Mouse (Mus musculus) c-Kit-positive CD71-negative TER-119-negative erythroid progenitor cells, embryonic 14.5 days (primary cell): Measurements from ENCODE around the gene Prickle1.

Experiments
- DNase-seq: peaks from one replicate; pipeline ENCODE4 v3.0.0-alpha.2; 2013; ENCODE audit warnings: low read depth

Prickle1 gene

DNA sequence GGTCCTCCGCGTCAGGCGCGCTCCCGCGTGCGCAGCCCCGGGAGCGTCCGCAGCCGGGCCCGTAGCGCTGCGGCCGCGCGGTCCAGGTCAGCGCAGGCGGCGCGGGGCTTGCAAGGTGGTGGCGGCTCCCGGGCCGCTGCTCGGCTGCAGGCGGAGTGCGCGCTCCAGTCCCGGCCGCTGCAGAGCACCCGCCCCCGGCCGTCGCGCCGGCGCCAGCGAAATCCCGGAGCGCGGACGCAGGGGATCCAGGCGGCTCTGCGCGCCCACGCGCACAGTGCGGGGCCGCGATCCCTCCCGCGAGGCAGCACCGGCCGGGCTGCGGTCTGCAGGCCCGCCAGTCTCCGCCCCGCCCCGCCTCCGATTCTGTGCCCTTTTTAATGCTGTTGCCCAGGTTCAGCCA lies at the start of gene Prickle1:
TSS of gene Prickle1 (minus strand) at position 146 of the 400 bp plus-strand sequence.
- peak; percentile 65 for DNase-seq

DNA sequence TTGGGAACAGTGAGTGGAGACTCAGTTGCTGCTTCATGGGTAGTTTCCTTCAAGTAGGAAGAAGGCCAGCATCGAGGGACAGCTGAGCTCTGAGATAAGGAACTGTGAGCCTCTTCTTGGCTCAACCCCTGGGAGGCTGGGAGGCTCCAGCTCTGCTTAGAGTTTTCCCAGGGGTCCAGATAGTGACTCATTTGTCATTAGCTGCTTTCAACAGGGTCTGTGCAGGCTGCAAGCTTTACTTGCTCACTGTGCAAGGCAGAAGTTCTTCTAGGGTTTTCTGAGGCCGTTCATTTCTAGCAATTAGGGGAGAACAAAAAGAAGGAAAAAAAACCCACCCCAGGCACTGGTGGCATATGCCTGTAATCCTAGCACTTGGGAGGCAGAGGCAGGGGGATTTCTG lies 44.5 kb upstream of the Prickle1 start:
- no peak for DNase-seq

DNA sequence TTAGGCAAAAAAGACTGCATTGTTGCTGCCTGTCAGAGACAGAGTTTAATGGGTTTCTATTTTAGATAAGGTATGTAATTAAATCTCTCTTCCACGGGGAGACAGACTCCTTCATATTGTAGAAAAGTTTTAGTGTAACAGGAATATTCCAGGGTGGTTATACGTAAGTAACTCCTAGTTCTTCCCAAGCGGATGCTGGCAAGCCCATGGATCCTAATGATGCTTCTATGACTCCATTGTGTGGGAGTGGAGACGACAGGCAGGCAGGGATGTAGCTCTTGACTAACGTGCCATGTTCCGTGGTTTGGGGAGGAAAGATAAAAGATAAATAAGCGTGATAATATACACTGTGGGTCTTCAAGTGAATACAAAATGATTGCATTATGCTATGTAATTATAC lies 41.3 kb upstream of the Prickle1 start:
- DNase-seq, result no peak

DNA sequence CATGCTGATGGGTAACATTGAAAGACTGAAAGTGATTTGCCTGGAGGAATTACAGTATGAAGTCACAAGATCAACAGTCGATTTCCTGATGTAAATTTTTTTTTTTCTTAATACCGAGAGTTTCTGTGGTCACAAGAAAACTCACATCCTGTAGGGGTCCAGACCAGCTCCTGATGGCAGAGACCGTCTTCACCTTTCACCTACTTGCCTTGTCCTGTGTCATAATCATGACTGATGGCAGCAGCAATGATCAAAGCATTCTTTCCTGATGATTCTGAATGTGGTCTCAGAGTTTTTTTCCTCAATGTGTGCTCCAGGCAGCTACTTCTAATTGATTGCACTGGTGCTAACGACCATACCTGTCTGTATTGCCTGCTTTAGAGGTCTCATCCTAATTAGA lies 39.9 kb upstream of the Prickle1 start:
- no peak for DNase-seq

DNA sequence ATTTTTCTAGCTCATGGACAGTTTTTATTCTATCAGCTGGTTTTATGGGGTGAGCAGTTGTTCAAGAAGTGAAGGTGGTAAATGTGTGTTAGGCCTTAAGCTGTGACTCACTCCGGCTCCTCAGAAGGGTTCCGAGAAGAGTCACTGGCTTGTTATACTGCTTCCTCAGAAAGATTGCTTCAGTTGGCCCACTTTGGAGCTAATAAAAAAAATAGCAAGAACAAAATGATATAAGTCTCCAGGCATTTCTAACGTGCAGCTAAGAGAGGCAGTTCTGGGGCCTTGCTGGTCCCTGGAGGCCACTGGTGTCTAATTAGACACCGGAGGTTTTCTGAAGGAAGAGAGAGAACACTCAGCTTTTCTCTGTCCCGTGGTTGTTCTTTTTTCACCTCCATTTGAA lies 38.8 kb upstream of the Prickle1 start:
- DNase-seq, result no peak

DNA sequence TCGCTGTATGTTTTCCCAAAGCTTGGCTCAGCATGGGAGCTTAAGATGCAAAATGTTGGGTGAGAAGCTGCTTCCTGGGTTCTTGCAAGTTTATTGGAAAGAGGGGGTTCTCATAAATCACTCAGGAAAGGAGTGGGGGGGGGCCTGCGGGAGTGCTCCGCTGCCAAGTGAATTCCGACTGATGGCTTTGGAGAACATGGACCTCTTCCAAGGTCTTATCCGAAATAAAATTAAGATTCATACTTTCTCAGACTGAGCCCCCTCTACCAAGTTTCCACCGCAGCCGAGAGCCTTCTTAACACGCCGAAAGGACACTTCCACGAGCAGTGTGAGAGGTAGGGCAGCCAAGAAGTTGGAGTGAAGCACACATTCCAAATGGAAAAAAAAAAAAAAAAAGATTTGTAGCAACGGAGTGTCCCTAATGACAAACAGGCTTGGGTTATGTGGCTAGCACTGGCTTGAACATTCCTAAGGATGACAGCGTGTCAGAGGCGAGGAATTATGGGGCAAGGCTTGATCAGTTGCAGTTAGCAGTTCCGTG lies 34.4 kb upstream of the Prickle1 start:
- no peak for DNase-seq

DNA sequence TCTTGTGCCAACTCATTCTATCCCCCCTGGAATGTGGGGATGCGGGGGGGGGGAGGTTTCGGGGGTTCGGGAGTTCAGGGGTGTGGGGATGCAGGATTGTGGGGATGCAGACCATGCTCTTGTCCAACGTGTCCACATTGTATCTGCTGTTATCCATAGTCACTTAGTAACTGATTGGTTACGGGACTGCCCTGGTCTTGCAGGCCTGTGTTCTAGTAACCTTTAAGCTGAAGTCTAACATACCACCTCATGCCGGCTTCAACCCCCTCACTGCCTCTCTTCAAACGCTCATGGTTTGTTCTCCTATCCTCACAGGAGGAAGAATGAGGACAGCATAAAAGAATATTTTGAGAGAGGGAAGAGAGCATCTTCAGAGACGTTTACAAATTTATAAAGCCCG lies 33.5 kb upstream of the Prickle1 start:
- DNase-seq, result no peak

DNA sequence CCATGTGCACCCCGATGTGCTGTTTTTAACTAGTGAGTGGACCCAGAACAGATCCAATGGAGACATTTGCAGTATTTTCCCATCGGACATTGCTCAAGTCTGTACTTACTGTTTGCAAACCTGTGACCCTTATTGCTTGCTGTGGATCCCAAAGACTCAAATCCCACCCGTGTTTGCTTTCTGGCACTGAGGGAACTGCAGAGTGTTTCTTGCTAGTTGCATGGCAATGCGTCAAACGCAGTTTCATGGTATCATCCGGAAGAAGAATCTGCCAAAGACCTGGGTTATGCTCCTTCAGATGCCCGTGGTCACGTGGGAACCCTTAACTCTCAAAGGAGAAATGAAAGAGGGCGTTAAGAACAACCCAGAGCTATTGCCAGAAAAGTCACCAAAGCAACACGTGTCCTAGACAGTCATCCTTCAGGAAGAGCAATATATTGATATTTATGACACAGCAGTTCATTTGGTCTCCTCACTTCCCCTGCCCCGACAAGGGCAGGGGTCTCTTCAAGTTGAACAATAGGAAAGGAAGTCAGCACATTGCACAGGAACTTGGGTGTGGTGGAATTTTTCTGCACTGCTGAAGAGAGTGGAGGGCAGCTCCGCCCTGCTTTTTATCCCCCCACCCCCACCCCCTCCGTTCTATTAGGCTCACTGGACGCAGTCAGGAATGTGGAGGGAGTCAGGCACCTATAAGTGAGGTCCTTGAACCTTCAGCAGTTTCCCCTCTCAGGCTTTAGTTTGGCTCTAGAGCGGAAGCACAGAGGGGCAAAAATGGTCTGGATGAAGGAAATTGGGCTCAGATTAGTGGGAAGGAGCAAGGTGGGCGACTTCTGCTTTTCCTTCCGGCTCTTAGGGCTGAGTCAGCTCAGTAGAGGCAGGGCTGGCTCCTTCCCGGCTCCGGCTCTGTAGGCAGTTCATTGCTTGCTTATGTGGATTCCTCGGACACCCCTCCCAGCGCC lies 32.4 kb upstream of the Prickle1 start:
- DNase-seq, result no peak

DNA sequence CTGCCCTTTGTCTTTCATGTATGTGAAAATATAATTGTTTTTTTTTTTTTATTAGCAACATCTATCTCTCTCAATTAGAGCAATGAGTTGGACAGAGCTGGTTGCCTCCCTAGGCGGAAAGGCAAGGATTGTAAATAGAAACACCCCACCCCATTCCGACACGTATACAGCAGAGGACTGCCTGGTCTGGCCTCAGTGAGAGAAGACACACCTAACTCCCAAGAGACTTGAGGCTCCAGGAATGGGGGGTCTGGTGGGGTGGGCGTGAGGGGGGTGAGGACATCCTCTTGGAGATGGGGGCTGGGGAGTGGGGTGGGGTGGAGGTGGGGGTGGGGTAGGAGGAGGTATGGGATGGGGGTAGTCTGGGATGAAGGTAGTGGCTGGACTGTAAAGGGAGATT lies 23.9 kb upstream of the Prickle1 start:
- no peak for DNase-seq

DNA sequence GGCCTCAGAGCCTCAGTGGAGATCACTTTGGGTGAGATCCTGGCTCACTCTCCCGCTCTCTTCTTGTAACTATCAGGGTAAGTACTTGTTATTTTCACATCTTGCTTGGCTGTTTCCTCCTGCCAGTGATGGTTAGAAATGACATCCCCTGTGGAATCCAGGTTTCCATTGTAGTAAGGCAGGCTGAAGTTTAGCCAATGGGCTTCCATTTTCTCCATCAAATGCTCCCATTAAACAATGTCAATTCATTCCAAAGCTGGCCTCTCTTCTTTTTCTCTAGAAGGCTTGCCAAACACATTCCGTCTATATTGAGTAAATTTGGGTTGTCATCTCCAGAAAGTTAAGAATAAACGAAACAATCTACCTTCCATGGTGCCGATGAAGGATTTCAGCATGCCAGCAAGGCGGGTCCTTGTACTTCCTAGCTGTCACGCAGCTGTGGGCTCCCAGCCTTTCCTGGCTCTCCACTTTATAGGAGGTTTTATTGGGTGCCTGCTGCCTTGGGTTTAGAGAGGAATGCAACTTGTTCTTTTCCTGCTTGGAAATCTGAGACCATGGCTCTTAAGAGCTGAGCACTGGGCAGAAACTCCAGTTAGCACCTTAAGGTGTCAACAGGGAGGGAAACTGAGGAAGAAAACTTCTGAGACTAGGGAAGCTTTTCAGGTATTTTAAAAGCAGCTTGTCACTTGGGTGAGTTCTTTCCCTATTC lies 22.9 kb upstream of the Prickle1 start:
- DNase-seq, result no peak

DNA sequence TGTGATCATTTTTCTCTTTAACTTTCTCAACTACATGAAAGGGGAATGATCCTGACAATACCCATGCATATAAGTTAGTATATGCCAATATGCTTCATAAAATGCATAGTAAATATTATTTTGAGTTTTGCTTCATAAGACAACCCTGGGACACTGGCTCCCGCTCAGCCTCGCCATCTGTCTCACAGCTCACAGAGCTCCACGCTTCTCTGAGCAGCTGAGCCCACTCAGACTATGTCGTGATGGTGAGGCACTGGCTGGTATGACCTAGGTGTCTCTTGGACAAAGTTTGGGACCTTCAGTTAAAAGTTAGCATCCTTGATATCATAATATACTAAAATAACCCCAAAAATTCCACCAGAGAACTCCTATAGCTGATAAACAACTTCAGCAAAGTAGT lies 20.6 kb upstream of the Prickle1 start:
- no peak for DNase-seq

DNA sequence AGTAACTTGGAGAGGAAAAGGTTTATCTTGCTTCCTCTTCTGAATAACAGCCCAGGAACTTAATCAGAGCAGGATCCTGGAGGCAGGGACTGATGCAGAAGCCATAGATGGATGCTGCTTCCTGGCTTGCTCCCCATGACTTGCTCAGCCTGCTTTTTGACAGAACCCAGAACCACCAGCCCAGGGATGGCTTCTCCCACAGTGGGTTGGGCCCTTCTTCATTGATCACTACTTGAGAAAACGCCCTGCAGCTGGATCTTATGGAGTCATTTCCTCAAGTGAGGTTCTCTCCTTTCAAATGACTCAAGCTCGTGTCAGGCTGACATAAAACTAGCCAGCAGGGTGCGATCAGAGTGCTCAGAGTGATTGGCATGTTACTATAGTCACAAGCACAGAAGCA lies 19.3 kb upstream of the Prickle1 start:
- no peak for DNase-seq

DNA sequence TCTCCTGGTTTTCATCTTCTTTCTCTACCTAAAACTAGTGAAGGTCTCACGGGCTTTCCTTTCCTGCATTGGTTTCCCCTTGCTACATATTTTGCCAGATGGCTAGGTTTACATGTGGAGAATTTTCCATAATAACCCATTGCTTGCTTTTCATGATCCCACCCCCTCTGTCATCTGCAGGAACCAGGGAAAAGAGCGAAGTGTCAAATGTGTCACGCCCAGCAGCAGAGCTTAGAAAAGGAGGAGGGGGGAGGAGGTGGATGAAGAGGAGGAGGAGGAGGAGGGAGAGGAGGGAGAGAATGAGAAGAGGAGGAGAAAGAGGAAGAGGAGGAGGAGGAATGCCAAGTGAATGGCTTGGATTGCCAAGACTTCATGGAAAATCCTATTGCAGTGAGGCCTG lies 17.9 kb upstream of the Prickle1 start:
- DNase-seq, result no peak

DNA sequence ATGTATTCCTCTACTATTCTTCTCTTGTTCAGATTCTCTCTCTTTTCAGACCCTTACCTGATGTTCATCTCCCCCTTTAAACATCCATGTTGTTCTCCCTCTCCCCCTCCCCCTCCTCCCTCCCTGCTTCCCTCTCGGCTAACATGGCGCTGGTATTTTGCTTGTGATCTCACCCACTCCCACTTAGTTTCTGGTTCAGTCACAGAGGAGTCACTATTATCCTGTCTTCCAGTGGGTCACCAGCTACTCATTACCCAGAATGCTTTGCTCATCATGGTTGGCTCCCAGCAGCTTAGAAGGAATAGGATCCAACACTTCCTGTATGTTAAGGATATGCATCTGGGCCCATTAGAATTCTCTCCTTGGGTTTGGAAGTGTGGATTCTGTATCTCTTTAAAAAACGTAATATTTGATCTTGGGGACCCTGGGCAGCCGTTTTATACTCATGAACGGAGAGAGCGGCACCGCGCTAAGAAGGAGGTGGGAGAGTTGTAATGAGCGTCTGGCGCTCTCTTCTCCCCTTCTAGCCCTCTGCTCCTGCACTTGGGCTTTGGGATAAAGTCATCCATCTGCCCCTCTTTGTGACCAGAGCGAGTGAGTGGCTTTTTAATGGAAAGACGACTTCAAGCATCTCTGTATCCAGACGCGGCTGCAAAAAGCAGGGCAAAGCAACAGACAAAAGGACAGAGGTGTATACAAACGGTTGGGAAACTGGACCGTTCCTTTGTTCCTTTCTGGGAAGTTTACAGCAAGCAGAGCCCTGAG lies 16.0 kb upstream of the Prickle1 start:
- DNase-seq, result no peak

DNA sequence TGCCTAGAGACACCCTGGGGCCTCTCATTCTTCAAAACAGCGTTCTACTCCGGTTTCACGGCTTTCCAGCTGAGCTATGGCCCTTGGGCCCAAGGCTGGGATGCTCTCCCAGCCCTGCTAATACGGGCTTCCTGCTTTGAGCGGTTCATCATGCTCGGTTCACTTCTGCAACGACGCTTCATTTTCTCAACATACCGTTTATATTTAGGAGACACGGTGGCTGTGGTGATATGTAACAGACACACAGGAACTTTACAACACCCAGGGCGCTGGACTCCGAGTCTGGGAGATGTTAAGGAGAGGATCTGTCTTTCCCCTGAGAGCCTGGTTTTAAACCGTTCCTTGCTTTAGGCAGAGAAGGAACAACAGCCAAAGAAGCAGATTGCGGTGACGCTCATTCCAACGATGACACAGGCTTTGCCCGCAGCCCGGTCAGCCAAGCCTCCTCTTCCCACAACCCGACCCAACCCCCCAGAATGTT lies 15.1 kb upstream of the Prickle1 start:
- DNase-seq, result no peak

DNA sequence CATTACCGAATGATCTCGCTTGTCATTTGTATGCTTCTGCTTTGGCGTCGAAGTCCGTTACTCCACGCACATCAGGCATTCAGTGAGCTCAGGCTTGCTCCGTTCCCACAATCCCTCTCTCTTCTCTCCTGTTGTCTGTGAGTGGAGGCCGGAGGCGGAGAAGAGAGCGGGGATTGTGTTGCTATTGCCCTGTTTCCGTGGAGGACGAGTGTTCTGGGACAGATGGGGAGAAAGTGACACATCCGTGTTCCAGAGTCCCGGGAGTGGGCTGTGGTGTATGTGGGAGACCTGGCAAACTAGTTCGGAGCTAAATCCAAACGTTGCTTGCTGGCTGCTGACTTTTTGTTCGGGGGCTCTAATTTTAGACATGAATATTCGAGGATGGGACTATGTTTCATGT lies 14.6 kb upstream of the Prickle1 start:
- no peak for DNase-seq

DNA sequence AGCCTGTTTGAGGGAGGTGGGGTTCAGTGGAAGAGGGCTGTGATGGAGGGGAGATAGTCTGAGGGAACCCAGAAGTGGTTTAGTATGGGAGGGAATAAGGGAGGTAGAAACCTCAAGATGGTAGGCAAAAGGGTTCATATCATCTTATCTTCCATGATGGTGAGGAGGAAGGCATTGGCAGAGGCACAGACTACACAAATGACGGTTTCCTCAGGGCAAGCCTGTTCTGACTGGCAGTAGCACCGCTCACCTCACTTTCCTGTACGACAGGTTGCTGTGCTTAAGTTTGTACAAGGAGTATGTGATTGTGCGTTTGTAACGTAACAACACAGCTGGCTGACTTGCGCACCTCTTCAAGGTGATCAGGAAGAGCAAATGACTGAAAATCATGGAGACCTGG lies 7.2 kb upstream of the Prickle1 start:
- no peak for DNase-seq

DNA sequence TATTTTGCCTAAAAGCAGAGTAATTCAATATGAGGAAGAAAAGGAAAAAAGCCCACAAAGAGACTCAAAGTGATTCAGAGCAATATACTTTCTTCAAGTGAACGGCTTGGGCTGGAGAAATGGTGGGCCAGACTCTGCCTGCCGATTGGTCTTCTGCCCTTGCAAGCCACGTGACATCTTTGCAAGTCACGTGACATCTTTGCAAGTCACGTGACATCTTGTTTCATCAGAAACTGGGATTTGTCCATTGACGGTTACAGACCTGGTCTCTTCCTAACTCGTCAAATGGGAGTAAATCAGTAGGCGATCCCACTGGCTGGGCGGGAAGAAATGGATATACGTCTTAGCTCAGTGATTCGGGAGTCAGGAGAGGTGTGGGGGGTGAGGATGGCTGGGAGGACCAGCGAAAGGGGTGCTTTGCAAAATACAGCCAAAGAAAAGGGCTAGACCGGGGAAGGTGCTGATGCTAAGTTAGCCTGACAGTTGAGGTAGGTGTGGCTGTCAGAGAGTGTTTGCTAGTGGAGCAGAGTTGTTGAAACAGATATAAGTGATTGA lies 5.8 kb upstream of the Prickle1 start:
- DNase-seq, result no peak

DNA sequence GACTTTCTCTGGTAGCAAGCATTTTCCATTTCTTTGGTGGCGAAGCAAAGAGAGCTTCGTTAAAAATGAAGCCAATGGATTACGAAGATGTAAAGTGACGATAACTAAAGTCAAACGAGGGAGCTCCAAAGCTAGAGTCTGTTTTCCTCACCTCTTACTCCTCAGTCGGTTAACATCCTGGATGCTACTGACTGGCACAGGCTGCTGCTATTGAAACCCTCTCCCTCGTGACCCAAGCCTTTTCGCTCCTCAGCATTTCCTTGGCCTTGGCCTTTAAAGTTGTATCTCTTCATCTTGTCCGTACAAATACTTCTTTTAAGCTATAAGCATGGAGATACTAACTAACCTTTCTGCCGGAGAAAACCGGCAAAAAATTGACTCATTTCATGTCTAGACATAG lies 1.3 kb upstream of the Prickle1 start:
- no peak for DNase-seq

DNA sequence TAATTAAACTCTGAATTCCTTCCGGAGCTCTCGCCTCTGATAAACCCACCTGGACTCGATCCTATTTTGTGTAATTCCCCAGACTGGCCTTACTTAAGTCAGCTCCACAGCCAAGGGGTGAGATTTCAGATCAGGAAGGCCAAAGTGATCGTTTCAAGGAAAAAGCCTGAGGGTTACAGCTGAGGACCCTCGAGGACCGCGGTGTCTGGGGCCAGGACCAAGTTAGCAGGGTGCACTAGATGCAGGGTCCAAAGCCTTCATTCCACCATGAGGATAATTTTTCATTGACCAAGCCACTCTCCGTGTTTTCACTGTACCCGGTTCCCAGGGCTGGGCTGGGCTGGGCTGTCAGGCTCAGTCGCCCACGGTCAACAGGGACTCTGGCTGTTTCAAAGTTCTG lies 594 bp upstream of the Prickle1 start:
- DNase-seq, result no peak

DNA sequence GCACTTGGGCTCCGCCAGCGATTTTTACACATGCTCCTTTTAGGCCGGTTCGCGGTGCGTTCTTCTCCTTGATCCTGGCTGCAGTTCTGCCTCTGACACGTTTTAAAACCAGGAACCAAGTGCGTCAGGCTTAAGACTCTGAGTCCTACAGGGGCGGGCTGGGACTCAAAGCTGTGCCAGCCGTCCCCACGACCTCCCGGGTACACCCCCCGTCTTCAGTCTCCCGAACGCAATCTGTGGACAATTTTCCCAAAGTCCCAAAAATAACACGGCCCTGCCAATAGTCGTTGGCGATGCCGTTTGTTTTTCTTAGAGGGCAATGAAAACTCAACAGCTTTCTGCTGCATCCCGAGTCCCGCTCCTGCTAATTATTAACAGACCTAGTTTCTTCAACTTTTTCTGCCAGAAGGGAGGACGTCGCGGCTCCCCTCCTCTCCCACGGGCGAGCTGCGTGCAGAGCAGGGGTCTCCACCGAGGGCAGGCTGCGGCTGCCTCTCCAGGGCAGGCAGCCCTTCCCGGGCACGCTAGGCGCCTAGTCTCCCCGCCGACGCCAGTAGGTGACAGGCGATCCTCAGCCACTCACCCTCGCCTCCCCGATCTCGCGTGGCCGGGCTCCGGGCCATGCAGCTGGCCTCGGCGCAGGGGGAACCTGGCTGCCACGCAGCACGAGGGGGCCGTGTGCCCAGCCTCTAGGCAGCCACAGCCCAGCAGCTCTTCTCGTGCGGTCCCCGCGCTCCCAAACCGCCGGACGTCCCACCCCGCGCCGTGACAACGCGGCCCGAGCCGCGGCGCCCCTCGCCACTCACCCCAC lies 598 bp downstream of the Prickle1 start:
- no peak for DNase-seq
